Mouse (Mus musculus): ENCODE data around the gene Zfp945.
"Not testable (repeated sequence)": the region's sequence is repeated elsewhere in the genome, so short reads cannot be mapped to it uniquely, and the experiment has no call there.

DNA sequence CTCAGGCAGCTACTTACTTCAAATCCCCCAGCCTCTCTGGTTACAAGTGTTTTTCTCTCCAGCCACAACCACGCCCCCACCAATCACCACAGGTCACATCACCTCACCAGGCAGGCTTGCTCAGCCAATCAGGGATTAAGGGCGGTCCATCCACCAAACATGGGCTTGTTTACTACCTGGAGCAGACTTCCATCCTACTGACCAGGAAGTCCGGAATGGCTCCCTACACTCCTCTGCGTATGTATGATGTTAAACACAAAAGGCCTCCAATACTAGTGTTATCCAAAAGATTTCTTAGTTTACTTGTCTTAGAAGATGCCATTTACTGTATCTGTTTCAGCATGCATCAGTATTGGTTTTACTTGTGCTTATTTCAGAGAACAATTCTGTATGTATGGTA lies 8.6 kb upstream of the Zfp945 start:
- TF ChIP-seq E2F4 (IDR thresholded peaks at IDR 0.05; ENCODE audit: insufficient read depth); POLR2AphosphoS2 (IDR thresholded peaks at IDR 0.05; ENCODE audit: insufficient read length, low read depth); POLR2A (IDR thresholded peaks at IDR 0.05; ENCODE audit: insufficient read length, low read depth); USF1 (IDR thresholded peaks at IDR 0.05; ENCODE audit: low read depth); MYOD1 (IDR thresholded peaks at IDR 0.05; ENCODE audit: control insufficient read depth in 1 of 3, insufficient read length in 2 of 3, low read depth in 2 of 3); TCF12 (IDR thresholded peaks at IDR 0.05; ENCODE audit: insufficient read depth, poor library complexity, severe bottlenecking); TCF3 (IDR thresholded peaks at IDR 0.05; ENCODE audit: insufficient read length, low read depth); SRF (IDR thresholded peaks at IDR 0.05; ENCODE audit: control insufficient read depth, insufficient read length, low read depth); MYOG (IDR thresholded peaks at IDR 0.05; ENCODE audit: control insufficient read depth in 1 of 3, insufficient read depth in 1 of 3, insufficient read length in 2 of 3, low read depth in 2 of 3): not testable (repeated sequence)
